Mouse (Mus musculus): ENCODE data around the gene Gabrg3.

The Gabrg3 gene

DNA sequence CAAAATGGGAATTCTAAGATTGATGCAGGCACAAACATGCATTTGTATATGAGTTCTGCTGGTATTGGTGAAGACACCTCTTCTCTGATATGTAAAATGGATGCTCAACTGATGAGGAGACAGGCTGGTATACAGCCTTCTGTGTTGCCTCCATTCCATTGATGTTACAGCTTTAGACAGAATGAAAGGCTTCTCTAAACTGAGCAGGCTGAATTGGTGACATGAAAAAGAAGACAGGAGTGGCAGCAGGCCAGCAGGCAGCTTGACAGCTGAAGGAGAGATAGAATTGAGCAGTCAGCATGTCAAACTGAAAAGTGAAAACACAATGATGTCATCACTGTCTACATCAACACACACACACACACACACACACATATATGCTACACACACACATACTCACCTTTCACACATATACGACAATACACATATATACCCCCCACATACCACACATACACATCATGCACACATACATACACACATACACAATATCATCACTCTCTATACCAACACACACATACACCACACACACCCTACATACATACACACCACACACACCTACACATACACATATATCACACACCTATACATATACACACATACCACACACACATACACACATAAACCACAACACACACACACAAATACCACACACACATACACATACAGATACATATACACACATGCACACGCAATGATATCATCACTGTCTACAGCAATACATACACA lies 315.4 kb downstream of the Gabrg3 start:
- no peak for DNase-seq (ENCODE audit: low spot score in 2 of 2)

- DNase-seq (ENCODE audit: low spot score in 2 of 2) = no peak
Measured at GRCm38 (mm10) chr7:57065398-57065797, 321.6 kb downstream of the Gabrg3 start.

- no peak for DNase-seq (ENCODE audit: low spot score in 2 of 2)
Measured at GRCm38 (mm10) chr7:57050906-57051635, 335.9 kb downstream of the Gabrg3 start.

- DNase-seq (ENCODE audit: low spot score in 2 of 2) = no peak
Measured at GRCm38 (mm10) chr7:57037861-57038421, 349.0 kb downstream of the Gabrg3 start.

- DNase-seq (ENCODE audit: low spot score in 2 of 2) = no peak
Measured at GRCm38 (mm10) chr7:57000585-57001261, 386.3 kb downstream of the Gabrg3 start.

- no peak for DNase-seq (ENCODE audit: low spot score in 2 of 2)
Measured at GRCm38 (mm10) chr7:56997713-56998624, 389.0 kb downstream of the Gabrg3 start.

DNA sequence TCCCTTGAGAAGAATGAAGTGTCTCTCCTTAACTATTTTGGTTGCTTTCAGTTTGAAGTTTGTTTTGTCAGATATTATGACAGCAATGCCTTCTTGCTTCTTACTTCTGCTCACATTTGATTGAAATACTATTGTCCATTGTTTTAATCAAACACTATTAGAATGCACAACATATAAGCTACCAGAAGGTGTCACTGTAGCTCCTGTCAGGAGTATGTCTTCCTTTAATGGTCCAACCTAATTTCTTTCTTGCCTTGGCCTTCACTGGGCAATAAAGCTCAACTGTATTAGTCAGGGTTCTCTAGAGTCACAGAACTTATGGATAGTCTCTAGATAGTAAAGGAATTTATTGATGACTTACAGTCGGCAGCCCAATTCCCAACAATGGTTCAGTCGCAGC lies 440.6 kb downstream of the Gabrg3 start:
- no peak for DNase-seq (ENCODE audit: low spot score in 2 of 2)

DNA sequence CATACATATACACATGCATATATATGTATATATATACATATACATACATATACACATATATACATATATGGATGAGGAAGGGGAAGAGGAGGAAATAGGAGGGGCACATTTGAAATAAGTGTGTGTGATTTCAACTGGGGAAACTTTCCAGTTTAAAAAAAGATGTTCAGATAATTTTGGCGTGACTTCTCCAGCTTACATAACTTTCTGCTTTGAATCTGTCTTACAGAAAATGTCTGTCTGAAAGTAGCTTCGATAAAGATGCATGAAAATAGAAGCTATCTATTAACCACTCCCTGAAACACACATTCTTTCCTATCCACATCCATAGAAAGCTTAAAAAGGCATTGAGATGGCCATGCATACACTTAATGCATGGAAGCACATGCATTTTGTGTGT lies 445.4 kb downstream of the Gabrg3 start:
- no peak for DNase-seq (ENCODE audit: low spot score in 2 of 2)

- no peak for DNase-seq (ENCODE audit: low spot score in 2 of 2)
Measured at GRCm38 (mm10) chr7:56938020-56938419, 449.0 kb downstream of the Gabrg3 start.

DNA sequence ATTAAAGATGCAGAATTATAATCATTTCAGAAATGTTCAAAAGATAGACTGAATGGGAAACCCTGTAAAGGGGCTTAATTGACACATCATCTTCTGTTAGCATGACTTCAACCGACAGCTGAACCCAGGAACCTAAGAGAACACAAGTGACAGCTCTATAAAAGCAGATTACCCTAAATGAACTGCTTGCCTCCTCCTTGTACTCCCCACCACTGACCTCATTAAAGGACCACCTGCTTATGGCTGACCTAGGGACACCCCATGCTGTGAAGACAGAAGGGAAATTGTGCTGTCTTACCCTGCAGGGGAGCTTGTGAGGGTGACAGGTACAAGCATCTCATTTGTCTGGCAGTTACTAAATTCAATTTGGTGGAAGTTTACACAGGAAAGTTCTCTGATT lies 467.5 kb downstream of the Gabrg3 start:
- no peak for DNase-seq (ENCODE audit: low spot score in 2 of 2)

GRCm38 (mm10) chr7:56914862-56915261 lies 472.1 kb downstream of the Gabrg3 start:
- DNase-seq (ENCODE audit: low spot score in 2 of 2) = no peak

DNA sequence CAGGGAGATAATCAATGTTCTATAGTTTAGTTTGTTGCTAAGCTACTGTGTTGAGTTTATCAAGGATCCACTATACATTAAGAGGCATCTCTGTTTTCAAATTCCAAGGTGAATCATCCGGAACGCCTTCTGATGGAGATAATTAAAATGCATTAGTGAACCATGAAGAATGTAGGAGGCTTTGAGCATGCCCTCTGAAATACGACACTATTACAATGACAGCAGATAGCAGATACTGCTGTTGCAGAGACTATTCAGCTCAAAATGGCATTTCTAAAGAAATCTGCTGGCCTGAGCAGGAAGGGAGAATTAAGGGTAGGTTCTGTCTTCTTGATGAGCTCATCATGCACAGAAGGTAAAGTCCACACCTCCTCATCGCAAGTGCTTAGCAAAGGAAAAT lies 487.2 kb downstream of the Gabrg3 start:
- DNase-seq (ENCODE audit: low spot score in 2 of 2) = no peak

DNA sequence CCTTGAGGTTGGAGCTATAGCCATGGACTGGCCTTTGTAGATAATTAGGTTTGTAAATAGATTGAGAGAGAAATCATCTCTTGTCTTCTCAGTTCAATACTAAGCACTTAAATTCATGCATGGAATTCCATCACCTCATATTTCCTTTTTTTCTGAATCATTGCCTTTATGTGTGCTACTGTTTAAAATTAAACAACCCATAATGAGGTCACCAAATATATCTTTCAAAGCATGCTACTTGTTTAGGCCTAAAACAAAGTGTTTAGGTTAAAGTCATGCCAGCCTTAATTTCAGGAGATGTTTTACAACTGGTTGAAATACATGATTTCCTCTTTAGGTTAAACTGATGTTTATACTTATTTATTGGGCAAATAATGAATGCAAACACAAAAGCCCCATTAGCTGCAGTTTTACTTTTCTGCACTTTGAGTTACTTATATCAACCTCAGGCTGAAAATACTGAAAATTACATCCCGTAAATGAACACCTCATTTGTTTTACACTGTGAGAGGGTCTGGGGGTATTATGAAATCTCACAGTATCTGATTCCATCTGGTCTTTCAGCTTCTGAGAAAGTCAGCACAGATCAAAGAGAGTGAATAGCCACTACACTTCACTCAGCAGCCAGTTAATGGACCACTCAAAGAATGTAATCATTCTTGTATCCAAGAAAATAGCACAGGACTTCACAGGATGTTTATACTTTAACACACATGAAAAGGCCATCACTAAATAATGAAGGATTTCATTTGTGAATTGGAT lies 519.5 kb downstream of the Gabrg3 start:
- no peak for DNase-seq (ENCODE audit: low spot score in 2 of 2)

DNA sequence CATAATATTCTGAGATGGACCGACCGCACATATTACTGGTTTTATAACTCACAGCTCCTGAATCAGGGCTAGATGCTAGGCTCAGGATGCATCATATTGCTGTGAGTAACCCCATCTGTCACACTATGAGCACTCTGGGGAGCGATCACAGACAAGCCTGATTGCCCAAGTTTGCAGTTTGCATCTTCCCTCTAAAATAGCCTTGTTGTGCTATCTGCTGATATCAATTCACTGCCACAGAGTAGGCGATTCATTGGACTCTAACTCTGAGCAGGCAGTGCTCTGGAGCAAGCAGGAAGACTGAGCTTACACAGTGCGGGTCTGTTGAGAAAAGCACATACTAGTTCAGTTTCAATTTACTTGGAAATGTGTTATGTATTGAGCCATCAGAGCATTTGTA lies 543.4 kb downstream of the Gabrg3 start:
- DNase-seq (ENCODE audit: low spot score in 2 of 2) = no peak

- no peak for DNase-seq (ENCODE audit: low spot score in 2 of 2)
Measured at GRCm38 (mm10) chr7:56825446-56825845, 561.5 kb downstream of the Gabrg3 start.

DNA sequence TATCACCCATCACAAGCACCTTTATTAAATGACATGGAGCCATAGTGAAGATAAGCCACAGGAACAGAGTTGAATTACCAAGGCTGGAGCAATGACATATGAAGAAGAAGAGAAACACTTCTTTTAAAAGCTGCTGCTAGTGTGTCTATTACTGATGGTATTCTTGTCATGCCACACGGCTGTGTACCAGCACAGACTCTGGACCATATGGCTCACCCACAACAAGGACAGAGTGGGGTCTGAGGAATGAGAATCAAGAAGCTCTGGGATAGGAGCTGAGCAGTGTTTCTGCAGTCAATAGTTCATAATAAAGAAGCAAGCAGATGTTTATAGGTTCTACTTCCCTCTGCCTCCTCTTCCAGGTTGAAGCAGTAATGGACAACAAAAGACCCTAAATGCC lies 585.1 kb downstream of the Gabrg3 start:
- no peak for DNase-seq (ENCODE audit: low spot score in 2 of 2)

- DNase-seq (ENCODE audit: low spot score in 2 of 2) = no peak
Measured at GRCm38 (mm10) chr7:56779122-56779521, 607.9 kb downstream of the Gabrg3 start.

DNA sequence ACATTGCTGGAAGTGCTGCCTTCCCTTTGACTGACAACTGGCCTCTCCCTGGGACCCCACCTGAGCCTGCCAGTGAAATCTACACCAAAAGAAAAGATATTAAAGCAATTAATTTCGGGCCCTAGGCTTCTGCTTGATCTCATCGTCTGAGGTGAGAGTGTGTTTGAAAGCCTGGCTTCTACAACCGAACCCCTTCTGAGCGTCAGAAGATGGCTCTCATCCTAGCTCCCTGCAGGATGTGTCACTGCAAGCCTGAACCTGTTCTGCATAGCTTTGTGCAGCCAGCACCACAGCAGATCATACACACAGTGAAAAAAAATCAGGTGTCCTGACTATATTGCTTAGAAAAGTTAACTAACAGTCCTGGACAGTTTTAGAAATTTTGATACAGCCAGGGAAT lies 618.8 kb downstream of the Gabrg3 start:
- DNase-seq (ENCODE audit: low spot score in 2 of 2) = no peak

GRCm38 (mm10) chr7:56767796-56768195 lies 619.2 kb downstream of the Gabrg3 start:
- no peak for DNase-seq (ENCODE audit: low spot score in 2 of 2)

DNA sequence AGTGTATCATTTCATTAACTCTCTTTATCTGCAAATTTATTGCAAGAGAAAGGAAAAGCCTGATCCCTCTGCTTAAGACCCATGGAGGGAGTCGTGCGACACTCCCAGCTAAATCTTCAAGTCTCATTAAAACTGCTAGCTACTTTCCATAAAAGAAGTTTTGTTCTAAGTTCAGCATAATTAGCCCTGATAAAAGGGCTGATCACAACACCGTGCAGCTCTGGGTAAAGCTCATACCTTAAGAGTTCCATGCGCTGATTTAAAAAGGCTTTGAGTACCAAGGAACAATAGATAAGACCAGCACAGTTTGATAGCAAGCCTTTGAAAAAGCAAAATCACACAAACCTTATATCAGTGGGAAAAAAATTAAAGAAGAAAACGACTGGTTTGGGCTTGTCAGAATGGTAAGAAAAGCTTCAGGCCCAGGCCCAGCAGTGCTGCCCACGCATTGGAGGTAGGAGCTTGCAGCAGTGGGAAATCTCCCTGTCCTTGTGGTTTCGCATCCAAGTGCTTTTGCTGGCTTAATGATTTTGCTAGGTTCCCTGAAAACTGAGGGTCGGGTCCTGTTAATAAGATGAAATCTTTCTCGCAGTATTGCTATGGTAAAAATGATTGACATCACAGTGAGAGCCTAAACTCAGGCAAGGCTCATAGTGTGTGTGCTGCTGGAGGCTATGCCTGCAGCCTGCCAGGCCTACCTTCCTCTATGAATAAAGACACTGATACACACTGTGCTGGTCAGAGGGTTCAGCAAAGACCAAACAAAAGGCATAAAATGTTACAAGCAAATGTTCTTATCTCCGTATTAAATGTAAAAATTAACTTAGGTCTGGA lies 621.2 kb downstream of the Gabrg3 start:
- DNase-seq (ENCODE audit: low spot score in 2 of 2) = no peak

Data from urinary bladder, postnatal 36 days (tissue).